Mouse (Mus musculus) mouse trophoblast stem cell (cell line): ENCODE data around the gene Gatd1.

Experiments used
- in situ Hi-C, 2 experiments: fragments of 300-500 bp; cut with MseI, MboI; formaldehyde crosslinking; loops; 2 replicates in 1 of 2; 3 replicates in 1 of 2; pipeline ENCODE4 v1.15.1; 2025

The Gatd1 gene

GRCm38 (mm10) chr7:141390326-141391259 is 23.3 kb downstream of the Gatd1 start:
- in situ Hi-C loops: no loop called here

GRCm38 (mm10) chr7:141388487-141389109 is 25.3 kb downstream of the Gatd1 start:
- in situ Hi-C loops: no loop called here

- in situ Hi-C loops: no loop called here
Observed at GRCm38 (mm10) chr7:141387807-141388486, 26.0 kb downstream of the Gatd1 start.

GRCm38 (mm10) chr7:141381068-141381835 is 32.7 kb downstream of the Gatd1 start:
- in situ Hi-C loops: no loop called here

GRCm38 (mm10) chr7:141379584-141379983 is 34.4 kb downstream of the Gatd1 start:
- in situ Hi-C loops: no loop called here

- in situ Hi-C loops: no loop called here
Observed at GRCm38 (mm10) chr7:141374399-141374798, 39.5 kb downstream of the Gatd1 start.

GRCm38 (mm10) chr7:141373611-141374010 is 40.3 kb downstream of the Gatd1 start:
- in situ Hi-C loops: no loop called here

- in situ Hi-C loops: no loop called here
Observed at GRCm38 (mm10) chr7:141371942-141372595, 41.9 kb downstream of the Gatd1 start.

GRCm38 (mm10) chr7:141369918-141370317 is 44.0 kb downstream of the Gatd1 start:
- in situ Hi-C loops: no loop called here

- in situ Hi-C loops: no loop called here
Observed at GRCm38 (mm10) chr7:141367358-141367757, 46.6 kb downstream of the Gatd1 start.

GRCm38 (mm10) chr7:141365049-141365445 is 48.9 kb downstream of the Gatd1 start:
- in situ Hi-C loops: no loop called here

GRCm38 (mm10) chr7:141364349-141365048 is 49.4 kb downstream of the Gatd1 start:
- in situ Hi-C loops: no loop called here

- in situ Hi-C loops: no loop called here
Observed at GRCm38 (mm10) chr7:141363752-141364125, 50.2 kb downstream of the Gatd1 start.

- in situ Hi-C loops: no loop called here
Observed at GRCm38 (mm10) chr7:141363106-141363751, 50.7 kb downstream of the Gatd1 start.

GRCm38 (mm10) chr7:141361510-141361909 is 52.4 kb downstream of the Gatd1 start:
- in situ Hi-C loops: no loop called here
